Mouse (Mus musculus): ENCODE measurements around the gene Supt4a.

DNA sequence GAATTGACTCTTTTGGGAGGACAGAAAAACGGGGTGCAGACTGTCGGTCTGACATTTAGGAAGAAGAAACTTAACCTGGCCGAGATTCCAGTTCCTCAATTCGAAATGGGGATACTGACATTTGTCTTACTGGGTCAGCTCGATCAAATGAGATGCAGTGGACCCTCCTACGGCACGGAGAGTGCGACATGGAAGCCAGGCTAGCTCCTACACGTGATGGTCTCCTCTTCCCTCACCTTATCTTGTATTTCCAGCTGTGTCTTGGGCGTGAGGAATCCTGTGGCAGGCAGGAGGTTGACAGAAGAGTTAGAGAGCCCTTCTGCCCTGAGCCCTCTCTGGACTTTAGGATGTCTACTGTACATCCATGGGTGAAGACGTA, 12.7 kb downstream of the Supt4a start:
- TF ChIP-seq CTCF (conservative IDR thresholded peaks at IDR 0.05; ENCODE audit: low read length) (no peak), POU5F1 (IDR thresholded peaks at IDR 0.05; ENCODE audit: borderline replicate concordance, low read length) (no peak)

Measured in E14TG2a.4 (cell line).